In genomic region chr11:47170926-47171625, GRCm38 (mm10) we compare ENCODE assay signal across 20 mouse cellular contexts.
DNase-seq lines count a peak whose midpoint lies in the region; ATAC-seq and TF ChIP-seq lines count a peak whose summit lies in the region.
"Had no signal": no experiment of that assay in that cellular context is flagged by ENCODE, and none has a peak within 500 bp of the region (broad histone marks: within the 10 kb centered on the region; RNA-seq: fewer than 3 reads in every experiment).

No protein-coding gene starts in this region.

- H3K27ac ChIP-seq in kidney, adult 2 months (ENCODE audit: insufficient read depth, low read depth, low read length) = peak overlapping the region; percentile 50; the same call in 1 of the 2 replicates
- H3K27ac ChIP-seq in lung, embryonic 15.5 days = 0 out of 2 replicates have a peak overlapping the region, but pooled peaks have one; percentile 43
- H3K27ac ChIP-seq in brown adipose tissue, adult 24 weeks (replicated peaks; ENCODE audit: low read depth, low read length) = peak overlapping the region; percentile 32
- H3K27ac ChIP-seq: forebrain, embryonic 10.5 days; heart, embryonic 15.5 days; limb, embryonic 12.5 days; liver, embryonic 15.5 days; stomach, postnatal 0 days had no signal

- no peak for ATAC-seq in lung, embryonic 15.5 days (ENCODE audit: borderline replicate concordance, extremely low read depth, low FRiP score, low TSS enrichment)
- ATAC-seq: activated CD4-positive, CD25-positive, alpha-beta regulatory T cell, adult 4 months; forebrain, postnatal 0 days; midbrain, embryonic 16.5 days had no signal

- H3K4me2 ChIP-seq in lung, embryonic 15.5 days = no peak overlapping the region
- H3K4me2 ChIP-seq: heart, embryonic 15.5 days; limb, embryonic 12.5 days; liver, embryonic 15.5 days had no signal

- TF ChIP-seq CTCF in kidney, adult 2 months (conservative IDR thresholded peaks at IDR 0.05; ENCODE audit: insufficient read depth, insufficient read length, low read depth, low read length) = no peak

- intact Hi-C loops in left cerebral cortex, postnatal 4 days (cut with DNase I) = no loop called here

- no peaks in the 10 kb centered on the region for H3K9me3 ChIP-seq in lung, embryonic 15.5 days
- H3K9me3 ChIP-seq: forebrain, embryonic 10.5 days; heart, embryonic 15.5 days; limb, embryonic 12.5 days; liver, embryonic 15.5 days had no signal

- no peak overlapping the region for H3K9ac ChIP-seq in lung, embryonic 15.5 days
- H3K9ac ChIP-seq: forebrain, postnatal 0 days; heart, embryonic 15.5 days; limb, embryonic 12.5 days; liver, embryonic 15.5 days had no signal

- H3K36me3 ChIP-seq in kidney, adult 2 months (ENCODE audit: control insufficient read depth, insufficient read depth, low read length) = no peaks in the 10 kb centered on the region
- H3K36me3 ChIP-seq in lung, embryonic 15.5 days = no peaks in the 10 kb centered on the region
- H3K36me3 ChIP-seq: forebrain, embryonic 10.5 days; heart, embryonic 15.5 days; limb, embryonic 12.5 days; liver, embryonic 15.5 days had no signal

- 63% methylated on average over 6 of the region's 6 CpGs for WGBS in kidney, adult 2 months
- WGBS in lung, embryonic 15.5 days = 57% methylated on average over 6 of the region's 6 CpGs

- H3K4me1 ChIP-seq in kidney, adult 2 months (ENCODE audit: control insufficient read depth, insufficient read depth, low read length) = no peaks in the 10 kb centered on the region
- no peaks in the 10 kb centered on the region for H3K4me1 ChIP-seq in lung, embryonic 15.5 days
- no peaks in the 10 kb centered on the region for H3K4me1 ChIP-seq in brown adipose tissue, adult 24 weeks (ENCODE audit: control insufficient read depth, insufficient read depth, insufficient read length, low read length)
- H3K4me1 ChIP-seq: forebrain, embryonic 10.5 days; heart, embryonic 15.5 days; limb, embryonic 12.5 days; liver, embryonic 15.5 days had no signal

- no peak overlapping the region for H3K4me3 ChIP-seq in kidney, adult 2 months (ENCODE audit: insufficient read depth, low read depth, low read length)
- H3K4me3 ChIP-seq in lung, embryonic 15.5 days = no peak overlapping the region
- no peak overlapping the region for H3K4me3 ChIP-seq in brown adipose tissue, adult 24 weeks (ENCODE audit: insufficient read depth, low read depth, low read length)
- H3K4me3 ChIP-seq: forebrain, embryonic 10.5 days; heart, embryonic 15.5 days; limb, embryonic 12.5 days; liver, embryonic 15.5 days had no signal

- TF ChIP-seq POLR2A in kidney, adult 2 months (IDR thresholded peaks at IDR 0.05; ENCODE audit: low read depth, low read length) = no peak

- peak; percentile 45 for DNase-seq in kidney, adult 2 months
- DNase-seq in kidney, adult 18-20 months = no peak
- no peak for DNase-seq in lung, adult 18-20 months
- peak; percentile 17 for DNase-seq in skeletal muscle tissue, adult 2 months (ENCODE audit: low read depth, low spot score)
- DNase-seq in left cerebral cortex, postnatal 4 days = no peak
- DNase-seq: adrenal gland, postnatal 14 days; cerebellum, adult 11 months; cerebellum, postnatal 25 days; embryo, embryonic 11 days; forebrain, postnatal 0 days; right cerebral cortex, postnatal 25 days had no signal

- no peaks in the 10 kb centered on the region for H3K27me3 ChIP-seq in kidney, adult 2 months (replicated peaks; ENCODE audit: control insufficient read depth, insufficient read depth, low read length)
- H3K27me3 ChIP-seq in lung, embryonic 15.5 days = no peaks in the 10 kb centered on the region
- H3K27me3 ChIP-seq: heart, embryonic 15.5 days; limb, embryonic 12.5 days; liver, embryonic 15.5 days had no signal

Comparison
In these comparisons a context has a peak if more than half of its experiments do, and no peak if none do; other contexts are left out.
1. DNase-seq: peak in kidney, adult 2 months (single experiment) and skeletal muscle tissue, adult 2 months (single experiment); none in kidney, adult 18-20 months (single experiment), lung, adult 18-20 months (0 of 2) and left cerebral cortex, postnatal 4 days (single experiment).
2. Peak in every context shown above with its lines, with median percentiles within 50 percentile points of each other: H3K27ac ChIP-seq.